Mouse (Mus musculus): ENCODE data around the gene Olfr944.

The Olfr944 gene

DNA sequence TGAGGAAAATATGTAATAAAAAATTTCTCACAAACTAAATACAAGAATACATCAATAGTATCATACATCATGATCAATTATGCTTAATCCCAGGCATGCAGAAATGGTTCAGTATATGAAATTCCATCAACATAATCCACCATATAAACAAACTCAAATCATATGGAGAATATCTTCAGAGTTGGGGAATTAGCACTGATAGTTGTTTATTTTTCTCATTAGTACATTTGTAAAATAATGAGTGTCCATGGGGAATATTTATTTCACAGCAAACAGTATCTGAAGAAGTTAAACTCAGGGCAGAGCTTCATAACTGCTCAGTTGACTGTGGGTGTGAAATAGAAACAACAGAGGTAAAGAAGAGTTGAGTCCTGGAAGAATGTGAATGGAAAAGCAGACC lies at the start of gene Olfr944:
Gene Olfr944 (plus strand): TSS at position 301 of the 400 bp plus-strand sequence.
- no peak for DNase-seq (ENCODE audit: low spot score)

DNA sequence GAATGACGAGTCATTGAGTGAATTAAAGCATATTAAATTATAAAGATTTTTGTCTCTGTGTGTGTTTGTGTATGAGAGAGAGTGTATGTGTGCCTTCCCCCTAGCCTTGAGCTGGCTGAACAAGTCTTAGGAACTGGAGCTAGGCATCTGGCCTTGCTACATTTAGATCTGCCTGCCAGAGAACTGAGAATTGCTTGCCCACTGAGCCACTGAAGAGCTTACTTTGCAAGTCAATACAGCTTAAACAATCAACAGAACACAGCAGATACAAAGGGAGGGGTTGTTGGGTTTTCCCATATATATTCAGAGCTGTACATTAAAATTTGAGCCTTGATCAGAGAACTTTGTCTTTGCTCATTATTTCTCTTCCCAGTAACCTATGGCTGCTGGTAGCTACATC lies 49.3 kb upstream of the Olfr944 start:
- no peak for DNase-seq (ENCODE audit: low spot score)

DNA sequence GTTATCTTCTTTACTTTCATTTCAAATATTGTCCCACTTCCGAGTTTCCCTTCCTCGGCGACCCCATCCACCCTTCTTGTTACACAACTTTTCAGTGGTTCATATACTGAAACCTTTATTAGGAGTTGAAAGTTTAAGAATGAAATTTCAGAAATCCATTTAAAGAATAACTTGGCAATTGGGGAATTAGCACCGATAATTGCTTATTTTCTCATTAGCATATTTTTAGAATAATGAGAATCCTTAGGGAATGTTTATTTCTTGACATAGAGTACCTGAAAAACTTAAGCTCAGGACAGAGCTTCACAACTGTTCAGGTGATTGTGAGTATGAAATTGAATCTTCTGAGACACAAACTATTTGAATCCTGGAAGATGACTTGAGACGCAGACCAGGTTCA lies 35.7 kb upstream of the Olfr944 start, which contains the start of gene Olfr943:
Gene Olfr943 (plus strand): TSS at position 301 of the 400 bp plus-strand sequence.
- no peak for DNase-seq (ENCODE audit: low spot score)

DNA sequence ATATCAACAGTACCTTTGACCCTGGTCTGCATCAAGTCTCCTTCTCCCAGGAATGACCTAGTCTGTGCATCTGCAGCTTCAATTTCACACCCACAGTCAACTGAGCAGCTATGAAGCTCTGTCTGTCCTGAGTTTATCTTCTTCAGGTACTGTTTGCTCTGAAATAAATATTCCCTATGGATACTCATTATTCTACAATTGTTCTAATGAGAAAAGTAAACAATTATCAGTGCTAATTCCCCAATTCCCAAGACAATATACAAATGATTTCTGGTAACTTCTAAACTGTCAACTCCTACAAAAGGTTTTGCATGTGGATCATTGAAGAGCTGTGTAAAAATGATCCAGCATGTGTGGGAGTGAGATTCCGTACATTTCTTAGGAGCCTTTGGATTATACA lies 48.2 kb downstream of the Olfr944 start, which contains the start of gene Olfr1537:
Gene Olfr1537 (minus strand): TSS at position 101 of the 400 bp plus-strand sequence.
- no peak for DNase-seq (ENCODE audit: low spot score)

Data from urinary bladder, postnatal 25 days (tissue).